Mouse (Mus musculus) layer of hippocampus, postnatal 14 days (tissue): ENCODE measurements around the gene Ly86. TPM values are rescaled to one million over a fixed set of nuclear protein-coding genes. Genes with fewer than 3 reads are reported as not detected.
A peak's percentile ranks its signal among the peaks of the same experiment; 100 is the strongest.

ENCODE experiments used
- DNase-seq, 2 experiments: peaks; one replicate each; pipeline ENCODE4 v3.0.0; 2021 to 2022; ENCODE audit warnings: low spot score in 2 of 2, mixed read lengths in 1 of 2
- total RNA-seq, 2 experiments: library from RNA; stranded (reverse); gene quantifications; 2 replicates each; pipeline ENCODE4 v1.2.3; 2021

Gene Ly86
- total RNA-seq, 2 experiments from 2014 or later, result 7.6 to 8.2 TPM

- DNase-seq, result no peak
Observed at GRCm38 (mm10) chr13:37455561-37455960, 110.6 kb downstream of the Ly86 start.

DNA sequence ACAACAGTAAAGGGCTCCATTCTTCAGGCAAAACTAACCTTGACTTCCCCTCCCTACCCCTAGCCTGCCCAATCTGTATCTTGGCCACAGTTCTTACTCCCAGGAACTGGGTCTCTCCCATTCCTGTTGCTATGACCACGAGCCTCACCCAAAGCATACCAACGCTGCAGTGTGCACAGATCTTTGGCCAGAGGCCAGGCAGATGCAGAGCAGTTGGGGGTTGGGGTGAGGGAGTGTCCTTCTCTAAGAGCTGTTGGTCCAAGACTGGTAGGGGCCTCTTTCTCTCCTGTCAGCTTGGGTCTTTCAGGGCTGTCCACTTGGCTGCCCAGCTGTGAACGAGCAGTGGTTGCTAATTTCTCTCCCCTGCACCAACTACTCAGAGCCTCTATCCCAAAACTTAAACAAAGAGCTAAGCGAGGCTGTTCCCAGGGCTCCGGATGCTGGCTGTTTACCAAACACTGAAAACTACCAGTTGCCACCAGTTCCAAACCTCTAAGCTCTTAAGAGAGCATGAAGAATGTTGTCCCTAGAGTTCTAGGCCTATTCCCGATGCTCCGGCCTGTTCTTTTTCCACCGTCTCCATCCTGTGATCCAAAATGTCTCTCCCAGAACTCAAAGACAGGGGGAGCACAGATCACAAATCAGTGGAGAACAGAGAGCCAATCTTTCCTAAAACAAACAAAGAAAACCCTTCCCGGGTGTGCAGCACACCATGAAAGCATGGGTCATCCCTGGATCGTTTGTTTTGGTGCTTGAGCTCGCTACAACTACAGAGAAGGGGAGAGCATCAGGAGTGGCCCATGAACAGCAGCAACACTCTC is 112.2 kb downstream of the Ly86 start:
- DNase-seq, result peak; percentile 53 to 69

GRCm38 (mm10) chr13:37458557-37458956 is 113.5 kb downstream of the Ly86 start:
- no peak for DNase-seq

GRCm38 (mm10) chr13:37459022-37459421 is 114.0 kb downstream of the Ly86 start:
- DNase-seq, result no peak

GRCm38 (mm10) chr13:37459957-37460930 is 115.2 kb downstream of the Ly86 start:
- DNase-seq, result no peak

GRCm38 (mm10) chr13:37462049-37462702 is 117.2 kb downstream of the Ly86 start:
- no peak for DNase-seq

DNA sequence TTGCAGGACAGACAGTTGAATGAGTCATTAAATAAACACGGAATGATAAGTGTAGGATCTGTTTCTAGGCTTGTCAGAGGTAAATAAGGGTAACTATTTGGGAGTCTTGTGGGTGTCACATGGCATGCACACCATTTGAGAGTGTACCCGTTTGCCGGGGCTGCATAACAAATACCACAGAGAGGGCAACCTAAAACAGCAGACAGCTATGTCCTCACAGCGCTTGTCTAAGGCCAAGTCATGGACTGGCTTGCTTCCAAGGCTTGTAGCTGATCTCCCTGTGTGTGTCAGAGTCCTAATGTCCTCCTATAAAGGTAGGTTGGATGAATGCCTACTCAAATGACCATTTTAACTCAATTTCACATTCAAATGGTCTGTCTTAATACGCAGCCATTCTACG is 120.7 kb downstream of the Ly86 start:
- DNase-seq, result no peak

DNA sequence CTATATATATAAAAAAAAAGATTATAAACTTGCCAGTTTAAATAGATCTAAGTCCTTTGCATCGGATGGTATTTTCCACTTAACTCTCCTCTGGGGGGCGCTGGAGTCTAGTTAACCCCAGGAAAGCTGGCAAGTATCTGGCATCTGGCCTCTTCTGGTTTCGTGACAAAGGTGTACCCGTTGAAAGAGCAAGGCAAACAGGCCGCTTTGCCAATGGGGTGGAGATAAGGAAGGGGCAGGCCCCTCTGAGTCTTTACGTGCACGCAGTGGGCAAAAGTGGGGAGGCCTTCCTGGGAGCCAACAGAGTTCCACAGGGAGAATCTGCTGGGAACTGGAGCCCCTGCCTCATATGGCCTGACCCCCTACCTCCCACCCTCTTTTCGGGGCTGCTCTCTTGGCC is 122.8 kb downstream of the Ly86 start:
- peak; percentile 60 to 63 for DNase-seq
